Mouse (Mus musculus) left cerebral cortex, postnatal 25 days (tissue): ENCODE data around the gene Rgs16. TPM values are rescaled to one million over a fixed set of nuclear protein-coding genes. Genes with fewer than 3 reads are reported as not detected.

ENCODE experiments used
- DNase-seq, 2 experiments: peaks; one replicate each; pipeline ENCODE4 v3.0.0; 2022; ENCODE audit warnings: low spot score in 2 of 2, mixed read lengths in 1 of 2
- intact Hi-C: fragments of 180-260 bp; cut with DNase I; formaldehyde crosslinking; loops from one replicate; pipeline ENCODE4 v1.15.1; 2025
- total RNA-seq, 2 experiments: library from RNA; stranded (reverse); gene quantifications; 2 replicates each; pipeline ENCODE4 v1.2.3; 2021

Rgs16 gene
- total RNA-seq = 1 to 10 TPM; 7.1 to 8.7 TPM

DNA sequence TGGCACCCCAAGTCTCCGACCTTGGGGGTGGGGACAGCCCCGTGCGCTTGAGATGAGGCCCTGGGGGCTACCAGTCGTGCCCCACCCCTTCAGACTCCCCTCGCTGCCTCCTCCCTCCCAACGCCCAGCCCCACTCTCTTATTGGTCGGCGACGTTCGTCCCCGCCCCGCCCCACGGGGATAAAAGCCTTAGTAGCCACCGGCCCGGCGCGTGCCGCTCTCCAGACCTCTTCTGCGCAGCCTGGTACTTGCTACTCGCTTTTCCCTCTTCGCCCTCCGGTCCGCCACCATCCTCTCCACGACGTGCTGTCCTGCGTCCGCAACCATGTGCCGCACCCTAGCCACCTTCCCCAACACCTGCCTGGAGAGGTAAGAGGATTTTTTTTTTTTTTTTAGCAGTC, at the start of gene Rgs16:
Gene Rgs16, plus strand, starts transcription at position 205 of the 400 bp plus-strand sequence.
- intact Hi-C loops = loop anchor here (10.0 kb wide), 1 partner anchor 255 kb away; the partner anchor contains the start of gene Dhx9
- DNase-seq = peak; percentile 51 to 54

DNA sequence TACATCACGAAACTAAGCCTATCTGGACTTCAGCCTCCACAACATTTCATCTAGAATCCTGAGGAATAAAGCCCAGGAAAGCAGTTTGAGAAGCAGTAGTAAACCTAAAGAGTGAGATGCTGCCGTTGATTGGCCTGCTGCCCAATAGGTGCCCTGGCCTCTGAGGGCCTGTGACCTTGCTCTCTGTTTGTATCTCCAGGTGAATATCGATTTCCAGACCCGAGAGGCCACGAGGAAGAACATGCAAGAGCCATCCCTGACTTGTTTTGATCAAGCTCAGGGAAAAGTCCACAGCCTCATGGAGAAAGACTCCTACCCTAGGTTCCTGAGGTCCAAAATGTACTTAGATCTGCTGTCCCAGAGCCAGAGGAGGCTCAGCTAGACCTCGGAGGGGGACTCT, 47.6 kb upstream of the Rgs16 start:
- no peak for DNase-seq
- intact Hi-C loops = no loop called here

DNA sequence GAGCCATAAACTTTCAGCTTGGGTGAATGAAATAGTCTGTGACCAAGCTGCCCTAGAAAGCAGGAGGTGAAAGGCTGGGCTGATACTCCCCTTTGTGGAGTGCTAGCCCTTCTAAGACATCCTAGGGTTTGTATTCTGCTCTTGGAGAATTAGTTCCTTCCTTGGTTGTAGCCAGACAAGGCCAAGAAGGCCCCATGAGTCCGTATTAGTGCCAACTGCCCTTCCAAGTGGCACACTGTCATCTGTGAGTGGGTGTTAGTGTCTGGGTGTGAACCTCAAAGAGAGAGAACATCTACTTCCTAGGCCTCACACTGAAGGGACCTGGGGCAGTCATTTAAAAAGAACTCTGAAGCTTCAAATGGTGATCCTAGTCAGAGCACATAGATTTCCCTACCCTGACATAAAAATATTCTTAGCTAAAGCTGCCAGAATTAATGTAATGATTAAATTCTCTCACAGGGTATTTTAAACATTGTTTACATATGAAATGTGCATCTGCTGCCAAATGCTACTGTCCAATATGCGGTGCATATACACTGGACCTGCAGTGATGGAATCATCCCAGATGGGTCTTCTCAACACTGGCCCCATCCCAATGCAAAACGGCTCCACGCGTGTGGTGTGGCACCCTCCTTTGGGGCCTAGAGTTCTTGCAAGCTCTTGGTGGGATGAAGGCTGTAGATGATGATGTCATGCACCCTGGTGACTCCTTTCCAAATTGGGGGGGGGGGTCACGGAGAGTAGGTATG, 45.6 kb upstream of the Rgs16 start:
- intact Hi-C loops = no loop called here

DNA sequence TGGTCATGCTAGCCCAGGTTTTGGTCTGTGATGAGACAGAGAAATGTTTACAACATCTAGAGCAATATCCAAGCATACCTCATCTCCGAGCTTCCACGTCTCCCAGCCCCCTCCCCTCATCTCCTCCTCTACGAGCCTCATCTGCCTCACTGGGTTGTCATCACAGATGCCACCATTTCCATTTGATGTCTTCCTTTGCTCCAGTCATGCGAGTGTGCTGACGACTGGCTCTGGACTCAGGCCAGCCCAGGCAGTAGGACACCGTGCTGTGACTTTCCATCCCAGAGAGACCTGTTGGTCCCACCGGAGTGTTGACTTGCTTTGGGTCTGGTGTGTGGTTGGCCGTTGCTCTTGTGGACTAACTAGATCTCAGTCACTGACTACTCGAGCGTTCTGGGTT, 44.8 kb upstream of the Rgs16 start:
- no peak for DNase-seq
- intact Hi-C loops = no loop called here

More for the DNA sequence above, 45.6 kb upstream of the Rgs16 start:
- no peak for DNase-seq

DNA sequence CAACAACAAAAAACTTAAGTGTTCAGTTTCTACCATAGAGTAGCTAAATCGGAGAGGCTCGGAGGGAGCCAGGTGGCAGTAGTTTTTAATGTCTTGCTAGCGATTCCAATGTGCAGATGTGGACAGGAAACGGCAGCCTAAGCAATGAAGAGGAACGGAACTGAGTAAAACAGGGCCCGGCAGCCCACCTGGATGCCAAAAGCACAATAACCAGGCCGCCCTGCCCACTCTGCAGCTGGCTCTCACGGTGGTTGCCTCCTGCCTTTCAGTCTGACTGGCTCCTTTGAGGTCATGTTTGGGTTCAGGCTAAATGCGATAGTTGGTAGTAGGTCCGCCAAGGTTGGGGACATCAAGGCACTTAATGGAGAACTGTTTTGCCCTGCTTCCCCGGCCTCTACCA, 44.1 kb upstream of the Rgs16 start:
- DNase-seq = no peak
- intact Hi-C loops = no loop called here

DNA sequence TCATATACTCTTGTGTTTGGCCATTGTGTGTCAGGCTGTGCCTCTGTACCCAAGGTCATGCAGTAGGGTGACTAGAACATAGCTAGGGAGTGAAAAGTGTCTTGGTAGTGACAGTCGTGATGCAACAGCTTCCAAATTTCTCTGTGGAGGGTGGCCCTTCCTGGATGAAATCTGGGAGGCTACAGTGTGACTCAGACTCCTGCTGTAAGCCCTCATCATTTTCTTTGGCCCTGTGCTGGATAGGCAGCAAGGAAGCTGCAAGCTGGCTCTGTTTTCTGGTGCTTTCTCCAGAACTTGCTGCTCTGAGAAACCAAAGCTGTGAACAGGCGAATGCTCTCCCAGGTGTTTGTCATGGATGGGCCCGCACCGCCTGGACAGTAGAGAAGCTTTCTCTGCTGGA, 43.6 kb upstream of the Rgs16 start:
- peak in 1 of 2 experiments; percentile 47 for DNase-seq
- intact Hi-C loops = no loop called here

DNA sequence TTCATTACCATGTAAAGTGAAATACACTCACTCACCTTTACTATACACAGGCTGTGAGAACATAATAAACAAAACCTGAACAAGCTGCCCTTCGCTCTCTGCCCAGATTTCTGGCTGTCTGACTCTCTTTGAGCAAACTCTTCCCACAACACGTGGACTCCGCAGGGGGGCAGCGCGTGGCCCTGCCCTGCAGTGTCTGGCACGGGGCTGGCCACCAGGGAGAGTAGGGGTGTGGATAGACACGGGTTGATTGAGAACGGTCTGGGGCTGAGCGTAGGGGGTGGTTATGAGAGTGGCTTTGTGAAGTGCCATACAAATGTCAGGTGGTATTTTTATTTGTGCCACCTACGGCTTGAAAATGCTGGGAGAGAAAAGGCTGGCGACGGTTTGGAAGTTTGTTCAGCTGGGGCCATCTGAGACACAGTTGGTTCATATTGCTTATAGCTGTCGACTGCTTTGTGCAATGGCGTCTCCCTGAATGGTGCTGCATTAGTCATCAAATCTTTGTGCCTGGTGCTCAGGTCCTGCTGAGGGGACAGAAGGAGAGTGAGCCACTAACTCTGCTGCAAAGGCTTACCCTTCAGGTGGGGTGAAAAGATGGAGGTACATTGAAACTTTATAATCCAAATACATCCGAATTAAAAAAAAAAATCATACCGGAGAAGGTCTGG, 42.4 kb upstream of the Rgs16 start:
- intact Hi-C loops = no loop called here
- DNase-seq = no peak

DNA sequence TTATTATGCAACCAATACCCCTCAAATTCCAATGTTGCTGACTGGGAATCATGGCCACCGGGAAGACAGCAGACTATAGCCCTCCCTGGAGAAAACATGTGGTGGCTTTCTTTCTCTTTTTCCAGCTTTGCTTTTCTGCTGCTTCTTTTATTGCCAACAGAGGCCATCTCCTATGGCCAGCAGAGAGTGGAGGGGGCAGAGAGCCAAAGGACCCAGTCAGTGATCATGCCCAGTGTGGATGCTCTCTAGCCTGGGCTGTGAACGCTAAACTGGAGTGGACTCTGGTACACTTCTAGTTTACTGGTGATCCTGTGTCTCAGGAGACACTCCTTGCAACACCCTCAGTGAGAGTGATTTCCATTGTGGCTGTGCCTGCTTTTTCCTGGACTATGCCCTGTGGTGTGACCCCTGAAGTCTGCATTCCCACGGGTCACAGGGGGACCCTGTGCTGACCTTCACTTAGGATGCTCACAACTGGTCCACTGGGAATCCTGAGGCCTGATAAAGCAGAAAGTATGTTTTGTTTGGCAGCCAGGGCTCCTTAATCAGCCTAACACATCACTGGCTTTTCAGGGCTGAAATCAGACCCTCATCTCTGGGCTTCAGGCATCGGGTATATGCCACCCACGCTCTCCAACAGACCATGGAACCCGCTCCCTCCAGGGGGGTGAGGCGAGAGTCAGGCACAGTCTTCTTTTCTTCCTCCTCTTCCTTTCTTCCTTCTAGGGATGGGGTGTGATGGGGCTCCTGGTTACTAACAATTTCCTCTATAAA, 41.7 kb upstream of the Rgs16 start:
- no peak for DNase-seq
- intact Hi-C loops = no loop called here

DNA sequence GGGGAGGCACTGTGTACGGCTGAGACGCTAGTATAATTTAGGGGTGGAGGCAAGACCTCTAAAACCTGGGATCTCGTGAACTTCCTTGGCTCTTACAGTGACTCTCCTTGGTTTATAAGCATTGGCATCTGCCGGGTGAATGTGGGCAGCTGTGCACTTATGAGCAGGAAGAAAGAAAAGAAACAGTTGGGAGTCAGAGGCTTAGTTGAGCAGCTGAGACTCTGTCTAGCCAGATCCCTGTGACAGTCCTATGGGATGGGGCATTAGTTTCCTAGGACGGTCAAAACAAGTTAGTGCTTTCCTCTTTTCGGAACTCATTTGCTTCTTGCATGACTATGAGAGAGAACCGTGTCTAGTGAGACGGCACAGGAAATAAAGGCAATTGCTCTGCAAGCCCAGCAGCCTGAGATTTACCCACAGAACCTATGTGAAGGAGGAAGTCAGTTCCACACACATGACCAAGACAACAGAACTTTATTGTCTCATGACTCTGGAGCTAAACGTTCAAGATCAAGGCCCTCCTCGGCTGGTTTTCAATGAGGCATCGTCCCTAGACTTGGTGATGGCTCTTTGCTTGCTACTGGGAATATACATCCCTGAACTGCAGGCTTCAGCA, 39.6 kb upstream of the Rgs16 start:
- intact Hi-C loops = no loop called here
- no peak for DNase-seq

DNA sequence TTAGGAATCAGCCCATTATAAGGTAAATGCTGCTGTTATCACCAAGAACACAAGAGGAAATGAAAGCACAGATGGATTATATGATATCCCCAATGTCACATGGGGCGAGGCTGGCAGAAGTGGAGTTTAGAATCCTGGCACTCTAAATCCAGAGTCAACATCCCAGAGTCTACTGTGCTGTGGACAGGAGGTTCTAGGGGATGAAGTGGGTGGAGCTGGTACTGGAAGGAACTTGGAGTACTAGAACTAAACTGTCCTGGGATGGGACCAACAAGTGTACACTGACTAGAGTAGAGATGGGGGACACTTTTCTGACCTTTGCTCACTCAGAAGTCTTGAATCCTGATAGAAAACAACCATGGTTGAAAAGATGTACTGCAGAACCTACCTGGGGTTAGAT, 38.7 kb upstream of the Rgs16 start:
- no peak for DNase-seq
- intact Hi-C loops = no loop called here

DNA sequence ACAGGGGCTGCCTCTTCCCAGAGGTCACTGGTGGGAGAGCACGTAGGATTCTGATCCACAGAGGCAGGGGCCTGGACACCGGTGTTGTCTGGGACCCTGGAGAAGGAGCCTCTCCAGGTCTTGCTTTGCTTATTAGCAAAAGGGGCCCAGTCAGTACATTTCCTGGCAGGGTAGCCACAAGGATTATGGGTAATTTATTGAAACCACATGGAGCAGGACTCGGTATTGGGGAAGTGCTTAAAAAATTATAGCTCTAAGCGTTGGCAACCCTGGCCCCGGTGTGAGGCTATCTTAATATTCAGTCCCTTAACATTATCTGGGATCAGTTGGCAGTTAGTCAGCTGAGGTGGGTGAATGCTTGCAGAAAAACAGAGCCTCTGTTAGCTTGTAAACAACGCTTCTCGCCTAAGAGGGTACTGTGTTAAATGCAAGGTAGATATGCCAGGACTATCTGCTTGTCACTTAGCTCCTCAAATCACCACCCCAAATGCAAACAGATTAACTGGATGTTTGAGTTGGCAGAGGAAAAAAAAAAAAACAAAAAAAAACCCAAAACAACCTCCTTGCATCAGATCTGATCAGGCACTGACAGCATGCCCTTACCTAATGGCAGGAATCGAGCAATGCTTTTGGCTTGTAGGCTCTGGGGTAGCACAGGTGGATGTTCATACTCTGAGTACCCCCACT, 37.8 kb upstream of the Rgs16 start:
- no peak for DNase-seq
- intact Hi-C loops = no loop called here

DNA sequence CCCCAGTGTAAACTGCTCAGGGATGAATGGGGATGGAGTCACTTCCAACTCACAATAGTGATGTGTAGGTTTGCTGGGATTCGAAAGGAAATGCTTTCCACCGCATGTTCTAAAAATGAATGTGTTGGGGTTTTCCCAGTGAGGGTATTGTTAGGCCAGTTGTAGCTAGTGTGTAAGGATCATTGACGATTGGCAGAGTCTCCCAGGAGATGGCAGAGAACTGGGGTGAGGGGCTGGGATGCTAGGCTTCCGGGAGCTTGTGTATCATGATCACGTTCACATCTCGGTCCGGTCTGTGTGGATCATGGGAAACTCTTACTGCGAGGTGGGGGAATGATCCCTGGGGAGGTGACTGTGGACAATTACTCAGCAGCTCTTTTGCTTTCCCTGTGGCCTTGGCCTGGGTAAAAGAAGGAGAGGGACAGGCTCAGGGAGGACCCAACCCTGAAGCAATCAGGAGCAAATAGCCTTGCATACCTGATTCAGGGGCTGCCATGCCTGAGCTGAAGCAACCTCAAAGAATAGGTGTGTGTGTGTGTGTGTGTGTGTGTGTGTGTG, 37.2 kb upstream of the Rgs16 start:
- intact Hi-C loops = no loop called here

DNA sequence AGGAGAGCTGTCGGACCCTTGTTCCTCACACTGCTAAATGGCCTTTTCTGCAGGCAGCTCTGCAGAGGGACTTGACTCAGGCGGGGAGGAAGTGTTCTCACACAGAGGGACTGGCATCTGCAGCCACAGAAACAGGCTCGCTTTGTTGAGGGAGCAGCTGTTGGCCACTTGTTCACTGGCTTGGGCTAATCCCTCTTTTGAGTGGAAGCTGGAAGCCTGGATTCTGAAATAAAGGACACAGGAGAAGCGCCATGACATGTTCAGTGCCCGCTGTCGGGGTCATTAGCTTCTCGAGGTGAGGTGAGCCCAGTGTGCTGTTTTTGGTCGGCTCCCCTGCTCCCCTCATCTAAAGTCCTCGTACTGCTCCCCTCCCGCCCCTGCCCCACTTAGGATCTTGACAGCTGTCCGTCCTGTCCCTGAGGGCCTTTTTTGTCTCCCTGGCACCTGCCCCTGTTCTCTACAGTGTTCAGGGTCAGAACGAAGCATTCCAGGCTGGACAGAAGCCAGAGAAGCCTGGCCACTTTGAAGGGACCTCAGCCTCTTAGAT, 36.6 kb upstream of the Rgs16 start:
- intact Hi-C loops = no loop called here
- DNase-seq = peak; percentile 38 to 64

More for the DNA sequence above, 37.2 kb upstream of the Rgs16 start:
- DNase-seq = no peak

DNA sequence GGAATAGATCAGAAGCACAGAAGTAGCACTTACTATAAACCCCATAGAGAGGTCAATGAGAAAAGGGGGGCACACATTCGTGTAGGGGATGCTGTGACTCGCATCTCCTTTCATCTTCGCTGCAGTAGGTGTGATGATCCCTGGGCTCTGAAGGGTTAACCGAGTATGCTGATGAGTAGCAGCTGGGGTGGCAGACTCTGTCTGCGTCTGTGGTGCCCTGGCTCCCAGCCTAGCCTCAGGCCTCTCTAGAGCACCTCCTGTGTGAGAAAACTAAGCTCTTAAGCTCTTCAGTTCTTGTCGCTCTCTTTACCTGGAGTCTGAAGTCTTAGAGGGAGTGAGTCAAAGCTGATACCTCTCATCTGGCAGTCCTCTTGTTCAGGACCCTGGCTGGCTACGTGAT, 36.0 kb upstream of the Rgs16 start:
- no peak for DNase-seq
- intact Hi-C loops = no loop called here

DNA sequence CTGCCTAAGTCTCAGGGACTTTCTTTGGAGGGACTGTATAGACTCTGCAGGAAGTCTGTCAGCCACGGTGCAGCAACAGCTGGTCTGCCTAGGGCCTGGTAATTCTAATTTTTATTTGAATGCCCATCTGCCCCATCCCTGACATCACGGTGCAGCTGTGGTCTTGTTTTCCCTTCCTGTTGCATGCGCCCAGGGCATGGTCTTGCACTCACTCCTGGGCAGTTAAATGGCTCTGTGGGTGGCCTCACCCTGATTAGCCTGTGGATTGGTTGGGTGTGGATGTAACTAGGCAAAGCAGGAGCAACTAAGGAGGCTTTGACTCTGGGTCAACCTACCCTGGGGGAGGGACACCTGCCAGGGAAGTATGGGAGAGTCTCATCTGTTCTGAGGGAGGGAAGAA, 35.2 kb upstream of the Rgs16 start:
- intact Hi-C loops = no loop called here
- no peak for DNase-seq

DNA sequence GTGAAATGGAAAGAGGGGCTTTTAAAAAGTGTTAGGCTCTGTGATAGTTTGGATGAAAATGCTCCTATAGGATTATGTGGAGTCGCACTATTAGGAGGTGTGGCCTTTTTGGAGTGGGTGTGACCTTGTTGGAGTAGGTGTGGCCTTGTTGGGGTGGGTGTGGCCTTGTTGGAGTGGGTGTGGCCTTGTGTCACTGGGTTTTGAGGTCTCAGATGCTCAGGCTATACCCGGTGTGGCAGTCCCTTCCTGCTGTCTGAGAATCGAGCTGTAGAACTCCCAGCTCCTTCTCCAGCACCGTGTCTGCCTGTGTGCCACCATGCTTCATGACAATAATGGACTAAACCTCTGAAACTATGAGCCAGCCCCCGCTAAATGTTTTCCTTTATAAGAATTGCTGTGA, 31.5 kb upstream of the Rgs16 start:
- intact Hi-C loops = no loop called here
- no peak for DNase-seq

DNA sequence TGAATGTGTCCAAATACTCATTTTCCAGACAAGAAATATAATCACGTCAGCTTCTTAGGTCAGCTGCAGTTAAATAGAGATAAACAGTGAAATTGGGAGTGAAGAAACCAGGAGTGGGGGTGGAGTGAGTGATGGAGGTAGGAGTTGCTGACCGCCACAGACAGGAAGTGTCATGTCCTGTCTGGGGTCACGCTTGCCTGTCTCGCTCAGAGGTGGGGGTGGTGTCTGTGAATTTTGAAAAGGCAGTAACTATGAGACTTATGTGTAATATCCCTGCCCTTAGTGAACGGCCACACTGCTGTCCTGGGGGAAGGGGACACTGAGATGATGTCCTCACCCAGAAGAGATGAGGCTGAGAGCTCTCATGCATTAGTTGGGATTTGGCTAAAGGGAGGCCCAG, 30.7 kb upstream of the Rgs16 start:
- intact Hi-C loops = no loop called here
- no peak for DNase-seq

DNA sequence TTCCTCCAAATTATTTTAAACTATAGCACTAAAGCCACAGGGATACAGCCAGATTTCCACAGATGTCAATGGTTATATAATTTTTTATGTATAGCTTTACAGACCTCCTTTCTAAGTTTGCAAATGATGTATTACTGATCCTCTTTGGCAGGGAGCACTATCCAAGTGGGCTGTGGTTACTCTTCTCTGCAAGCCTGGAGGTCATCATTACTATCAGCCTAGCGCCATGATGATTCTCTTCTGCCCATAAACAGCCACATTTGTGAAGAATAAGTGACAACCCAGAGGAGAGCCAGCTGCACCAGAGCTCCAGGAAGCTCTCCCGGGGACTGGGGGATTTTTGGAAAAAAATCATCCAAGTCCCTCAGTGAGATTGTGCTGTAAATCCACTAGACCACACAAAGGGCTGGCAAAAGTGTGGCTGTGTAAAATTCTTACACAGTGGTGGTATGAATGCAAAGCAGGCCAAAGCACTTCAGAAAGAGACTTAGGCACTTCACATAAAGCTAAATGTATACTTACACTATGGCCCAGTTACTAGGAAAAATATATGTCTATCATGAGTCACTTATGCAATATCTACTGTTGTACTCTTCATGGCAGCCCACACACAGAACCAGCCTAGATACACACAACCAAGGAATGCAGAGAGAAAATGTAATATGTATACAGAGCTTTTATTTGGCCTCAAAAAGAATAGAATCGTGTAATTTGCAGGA, 28.4 kb upstream of the Rgs16 start:
- DNase-seq = peak in 1 of 2 experiments; percentile 41
- intact Hi-C loops = no loop called here
